Mouse (Mus musculus) layer of hippocampus, postnatal 14 days (tissue): ENCODE measurements around the gene Accsl. TPM values are rescaled to one million over a fixed set of nuclear protein-coding genes. Genes with fewer than 3 reads are reported as not detected.

Source experiments
- DNase-seq, 2 experiments: peaks; one replicate each; pipeline ENCODE4 v3.0.0; 2021 to 2022; ENCODE audit warnings: low spot score in 2 of 2, mixed read lengths in 1 of 2
- total RNA-seq, 2 experiments: library from RNA; stranded (reverse); gene quantifications; 2 replicates each; pipeline ENCODE4 v1.2.3; 2021

Gene Accsl
- total RNA-seq, 2 experiments from 2014 or later, result 0.72 to 0.90 TPM

DNA sequence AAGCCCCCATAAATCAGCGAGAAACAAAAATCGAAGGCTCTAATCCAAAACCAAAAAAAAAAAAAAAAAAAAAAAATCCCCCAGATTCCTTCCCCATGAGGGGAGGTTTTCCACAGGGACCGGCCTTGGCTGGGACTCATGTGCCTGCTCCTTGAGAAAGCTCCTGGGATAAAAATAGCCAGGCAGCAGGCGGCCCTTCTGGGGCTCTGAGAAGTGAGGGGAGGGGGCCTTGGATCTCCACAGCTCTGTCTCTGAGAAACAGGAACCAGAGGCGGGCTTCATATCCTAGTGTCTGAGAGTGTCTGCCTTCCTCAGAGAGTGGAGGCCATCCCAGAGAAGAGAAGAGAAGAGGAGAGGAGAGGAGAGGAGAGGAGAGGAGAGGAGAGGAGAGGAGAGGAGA lies 8.0 kb upstream of the Accsl start:
- DNase-seq, result peak in 1 of 2 experiments; percentile 26

GRCm38 (mm10) chr2:93874606-93875005 lies 5.6 kb upstream of the Accsl start:
- DNase-seq, result peak in 1 of 2 experiments; percentile 16

GRCm38 (mm10) chr2:93874227-93874514 lies 5.2 kb upstream of the Accsl start:
- no peak for DNase-seq

- DNase-seq, result no peak
Observed at GRCm38 (mm10) chr2:93873449-93874226, 4.7 kb upstream of the Accsl start.

DNA sequence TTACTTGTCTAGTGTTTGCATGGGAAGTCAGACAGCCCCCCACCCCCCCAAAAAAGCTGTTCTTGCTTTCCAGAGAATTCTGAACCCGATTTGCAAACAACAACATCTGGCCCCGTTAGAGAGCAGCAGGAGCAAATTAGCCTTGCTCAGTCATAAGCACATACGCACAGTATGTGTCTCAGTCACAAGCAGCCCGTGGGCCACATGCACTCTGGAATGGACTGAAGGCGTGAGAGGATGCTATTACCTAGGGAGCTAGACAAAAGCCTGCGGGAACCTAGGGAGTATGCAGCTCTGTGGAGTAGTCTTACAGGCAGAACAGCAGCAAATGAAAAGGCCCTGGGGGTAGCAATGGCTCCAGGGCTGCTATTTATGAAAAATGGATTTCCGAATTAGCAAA lies 3.3 kb upstream of the Accsl start:
- DNase-seq, result no peak

DNA sequence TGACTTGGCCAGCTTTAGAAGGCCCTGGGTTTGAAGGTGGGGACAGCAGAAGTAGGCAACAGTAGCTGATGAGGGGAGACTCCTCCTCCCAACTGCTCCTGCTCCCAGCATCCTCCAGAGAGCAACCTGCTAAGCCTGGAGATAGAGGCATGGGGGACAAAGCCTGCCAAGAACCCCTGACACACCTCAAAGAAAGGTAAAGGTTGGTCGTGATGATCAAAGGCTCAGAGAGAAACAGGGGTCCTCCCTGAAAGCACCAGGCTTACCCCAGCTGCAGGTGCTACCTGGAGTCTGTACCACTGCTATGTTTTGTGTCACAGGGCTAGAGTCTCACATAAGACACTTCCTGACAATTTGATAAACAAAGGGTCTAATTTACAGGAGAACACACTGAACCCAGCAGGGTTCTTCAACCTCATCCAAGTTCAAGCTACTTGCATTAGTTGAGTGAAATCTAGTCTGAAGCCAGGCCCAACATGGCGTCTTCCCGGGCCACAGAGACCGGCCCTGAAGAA lies 2.5 kb upstream of the Accsl start:
- DNase-seq, result no peak

- peak; percentile 78 to 84 for DNase-seq
Observed at GRCm38 (mm10) chr2:93870842-93871241, 1.9 kb upstream of the Accsl start.

GRCm38 (mm10) chr2:93868566-93868965 lies 391 bp downstream of the Accsl start:
- no peak for DNase-seq

DNA sequence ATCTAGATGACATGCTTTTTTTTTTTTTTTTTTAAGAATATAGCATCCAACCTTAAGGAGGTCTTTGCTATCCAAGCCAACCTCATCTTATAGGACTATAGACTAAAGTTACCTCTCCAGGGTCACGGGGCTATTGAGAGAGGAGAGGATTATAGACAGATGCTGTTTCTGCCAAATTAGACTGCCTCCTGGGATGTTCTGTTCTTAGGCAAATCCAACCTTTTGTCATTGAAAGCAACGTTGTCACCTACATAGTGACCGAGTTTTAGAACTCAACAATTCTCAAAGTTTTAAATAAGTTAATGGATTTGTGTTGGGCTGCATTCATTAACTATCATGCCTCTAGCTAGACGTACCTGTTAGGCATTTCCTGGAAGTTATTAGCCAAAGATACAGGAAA lies 5.7 kb downstream of the Accsl start:
- no peak for DNase-seq

DNA sequence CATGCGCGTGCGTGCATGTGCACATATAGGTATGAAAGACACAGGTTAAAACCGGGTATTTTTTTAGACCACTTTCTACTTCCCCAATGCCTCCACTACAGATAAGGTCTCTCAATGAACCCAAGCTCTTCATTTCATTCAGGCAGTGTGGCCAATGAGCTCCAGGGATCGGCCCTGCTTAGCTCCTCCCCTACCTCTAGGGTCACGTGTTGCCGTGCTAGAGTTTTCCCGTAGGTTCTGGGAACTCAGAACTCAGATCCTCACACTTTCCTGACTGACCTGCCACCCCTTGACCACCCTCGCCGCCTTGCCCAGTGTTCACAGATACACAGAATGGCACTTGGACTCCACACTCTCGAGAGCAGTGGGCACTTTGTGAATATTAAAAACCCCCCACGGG lies 10.1 kb downstream of the Accsl start:
- no peak for DNase-seq

DNA sequence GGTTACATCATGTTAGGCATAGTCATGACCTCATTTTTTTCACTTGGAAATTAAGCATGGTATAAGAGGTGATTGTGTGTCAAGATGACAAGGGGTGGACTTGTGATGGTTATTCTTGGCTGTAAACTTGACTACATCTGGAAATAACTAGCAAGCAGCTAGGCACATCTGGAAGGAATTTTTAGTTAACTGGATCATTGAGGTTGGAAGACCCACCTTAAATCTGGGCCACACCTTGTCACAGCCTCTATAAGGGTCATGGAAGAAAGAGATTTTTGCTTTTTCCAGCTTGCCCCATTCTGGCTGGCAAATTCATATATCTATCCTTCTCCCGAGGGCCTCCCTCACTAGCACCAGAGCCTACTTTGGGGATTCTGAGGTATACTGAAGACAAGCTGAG lies 17.7 kb downstream of the Accsl start:
- no peak for DNase-seq

GRCm38 (mm10) chr2:93850317-93850944 lies 18.5 kb downstream of the Accsl start:
- DNase-seq, result no peak

- DNase-seq, result peak; percentile 42 to 47
Observed at GRCm38 (mm10) chr2:93849505-93850089, 19.4 kb downstream of the Accsl start, which contains the start of gene Accs. Accs (minus strand) TSS chr2:93849943.

DNA sequence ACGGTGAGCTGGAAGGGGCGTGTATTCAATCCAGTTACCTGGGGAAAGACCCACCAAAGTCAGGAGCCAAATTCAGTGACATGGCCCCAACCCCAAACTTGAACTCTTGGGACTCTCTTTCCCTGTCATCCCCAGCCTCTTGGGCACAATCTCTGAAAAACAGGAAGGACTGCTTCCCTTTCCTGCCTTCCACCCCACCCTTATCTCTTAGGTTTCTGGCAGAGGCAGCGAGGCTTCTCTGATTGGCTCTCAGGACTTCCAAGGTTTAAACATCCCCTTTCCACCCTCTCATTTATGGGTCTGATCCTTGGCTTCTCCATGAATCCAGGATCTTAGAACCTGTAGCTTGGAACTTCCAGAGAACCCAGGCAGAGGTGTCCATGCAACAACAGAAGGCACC lies 27.6 kb downstream of the Accsl start:
- no peak for DNase-seq

DNA sequence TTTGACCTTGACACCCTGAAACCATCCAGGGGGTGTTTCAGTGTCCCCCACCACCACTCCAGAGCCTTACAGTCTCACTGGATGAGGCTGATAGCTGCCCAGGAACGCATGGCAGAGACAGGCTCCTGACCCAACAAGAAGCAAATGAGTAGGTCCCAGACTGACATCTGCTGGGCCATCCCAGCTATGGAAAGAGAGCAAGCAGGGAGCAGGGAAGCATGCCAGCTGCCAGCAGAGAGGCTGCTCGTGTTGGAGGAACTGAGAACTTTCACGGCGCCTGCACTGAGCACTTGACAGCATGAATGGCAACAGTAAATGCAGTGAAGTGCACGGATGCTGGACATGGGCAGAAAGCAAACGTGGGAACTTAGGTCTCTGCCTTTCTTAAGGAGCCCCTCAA lies 28.8 kb downstream of the Accsl start:
- no peak for DNase-seq

- no peak for DNase-seq
Observed at GRCm38 (mm10) chr2:93838931-93839330, 30.0 kb downstream of the Accsl start.

GRCm38 (mm10) chr2:93836232-93836785 lies 32.6 kb downstream of the Accsl start:
- no peak for DNase-seq

DNA sequence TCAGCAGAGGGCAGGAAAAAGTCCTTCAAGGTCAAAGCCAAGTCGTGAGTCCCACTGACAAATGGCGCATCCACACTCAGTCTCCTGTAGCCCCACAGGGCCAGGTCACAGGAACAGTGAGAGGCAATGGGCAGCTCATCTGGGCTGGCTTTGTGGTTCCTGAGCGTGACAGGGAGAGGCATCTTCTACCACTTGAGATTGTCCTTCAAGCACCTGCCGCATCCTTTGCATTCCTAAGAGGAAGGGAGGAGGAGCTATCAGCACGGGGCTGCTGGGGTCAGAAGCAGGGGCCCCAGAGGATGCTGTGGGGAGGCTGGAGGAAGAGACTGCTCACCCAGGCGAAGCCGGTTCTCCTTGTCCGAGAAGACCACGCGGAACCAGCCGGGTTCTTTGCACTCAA lies 33.4 kb downstream of the Accsl start:
- no peak for DNase-seq

DNA sequence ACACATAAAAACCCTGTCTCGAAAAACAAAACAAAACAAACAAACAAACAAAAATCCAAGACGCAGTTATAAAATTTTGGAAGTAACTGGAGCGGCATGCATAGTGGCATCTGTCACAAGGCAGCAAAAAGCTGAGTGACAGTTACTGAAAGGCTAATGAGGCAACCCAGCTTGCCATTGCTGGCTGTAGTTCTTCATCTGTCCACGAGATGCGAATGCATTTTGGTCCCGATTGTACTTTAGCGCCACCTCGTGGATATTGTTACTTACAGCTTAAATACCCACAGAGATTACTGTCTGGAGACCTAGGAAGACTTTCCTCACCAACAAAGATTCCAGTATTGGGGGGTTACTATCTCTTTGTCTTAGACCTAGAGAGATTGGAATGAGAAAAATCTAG lies 45.4 kb downstream of the Accsl start:
- peak; percentile 46 to 87 for DNase-seq

GRCm38 (mm10) chr2:93822045-93822749 lies 46.8 kb downstream of the Accsl start, which contains the start of gene Ext2:
Ext2 (minus strand) TSS chr2:93822568.
- DNase-seq, result peak; percentile 90 to 92

- DNase-seq, result no peak
Observed at GRCm38 (mm10) chr2:93817791-93818190, 51.2 kb downstream of the Accsl start.
